Mouse (Mus musculus): ENCODE measurements around the gene Ace2.

- no peak for TF ChIP-seq POLR2A (IDR thresholded peaks at IDR 0.05; ENCODE audit: borderline replicate concordance, insufficient read depth, low read length)
- TF ChIP-seq CTCF (IDR thresholded peaks at IDR 0.05; ENCODE audit: borderline replicate concordance, insufficient read depth, low read depth, low read length) = no peak
These were observed 43.3 kb upstream of the Ace2 start for GRCm38 (mm10) chrX:164095838-164096237.
